Mouse (Mus musculus) ES-E14 (cell line): ENCODE data around the gene Tsg101.

Source experiments
- CHD2 ChIP-seq: IDR thresholded peaks from 2 replicates; pipeline ENCODE4 v1.6.1; 2014; ENCODE audit warnings: mild to moderate bottlenecking, low read depth, low read length, inconsistent platforms
- ZC3H11A ChIP-seq: IDR thresholded peaks from 2 replicates; pipeline ENCODE4 v1.6.1; 2012; ENCODE audit warnings: low read depth, mild to moderate bottlenecking, inconsistent platforms, low read length, borderline replicate concordance
- ZNF384 ChIP-seq: IDR thresholded peaks from 2 replicates; pipeline ENCODE4 v1.6.1; 2012; ENCODE audit warnings: low read depth, low read length, inconsistent platforms

- TF ChIP-seq ZNF384 (no peak), CHD2 (no peak), ZC3H11A (no peak)
Observed at GRCm38 (mm10) chr7:46911250-46911649, 8.5 kb downstream of the Tsg101 start.
